Mouse (Mus musculus): ENCODE results near the gene Napepld. TPM values are rescaled to one million over a fixed set of nuclear protein-coding genes. Genes with fewer than 3 reads are reported as not detected.

The Napepld gene
- polyA plus RNA-seq (2017; shearing (Covaris generic)) = 1.4 TPM

GRCm38 (mm10) chr5:21701351-21702008 lies at the start of gene Napepld:
Gene Napepld, minus strand, starts transcription at chr5:21701396.

DNA sequence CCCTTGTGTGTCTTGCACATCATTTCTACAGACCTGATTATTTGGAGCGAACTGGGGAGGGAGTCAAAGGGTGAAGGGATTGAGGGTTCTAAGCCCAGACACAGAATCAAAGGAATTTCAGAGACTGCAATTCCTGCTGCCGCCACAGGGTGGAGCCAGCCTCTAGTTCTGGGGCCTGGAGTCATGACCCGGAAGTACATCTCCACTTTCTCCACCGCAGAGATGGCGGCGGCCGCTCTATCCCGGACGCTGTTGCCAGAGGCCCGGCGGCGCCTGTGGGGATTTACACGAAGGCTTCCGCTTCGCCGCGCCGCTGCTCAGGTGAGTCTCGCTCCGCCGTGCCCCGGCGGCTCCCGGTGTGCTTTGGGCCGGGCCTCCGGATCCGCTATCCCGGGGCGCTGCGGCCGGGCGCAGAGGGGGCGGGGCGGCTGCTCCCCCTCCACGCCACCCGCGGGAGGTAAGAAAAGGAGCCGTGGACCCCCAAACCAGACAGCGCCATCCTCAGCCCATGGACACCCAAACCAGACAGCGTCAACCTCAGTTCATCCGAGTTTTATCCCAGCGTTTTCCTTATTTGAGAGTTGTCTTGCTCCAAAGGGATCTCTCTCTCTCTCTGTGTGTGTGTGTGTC lies 35.9 kb upstream of the Napepld start, which contains the start of gene Pmpcb:
TSS of gene Pmpcb (plus strand) at position 186 of the 630 bp plus-strand sequence.

GRCm38 (mm10) chr5:21645439-21646132 lies 55.6 kb downstream of the Napepld start, which contains the start of the genes Fbxl13 and Armc10:
Gene Fbxl13, minus strand, starts transcription at chr5:21645634.
Gene Armc10, plus strand, starts transcription at chr5:21645813.

Other genes with a start within 250 kb of the Napepld start
- gene Lrrc17, start 157.8 kb downstream of the Napepld start, polyA plus RNA-seq (2017; shearing (Covaris generic)) = not detected
- gene Fbxl13, start 55.8 kb downstream of the Napepld start, polyA plus RNA-seq (2017; shearing (Covaris generic)) = not detected
- gene Armc10, start 55.6 kb downstream of the Napepld start, polyA plus RNA-seq (2017; shearing (Covaris generic)) = 23.7 TPM
- gene Pmpcb, start 35.7 kb upstream of the Napepld start, polyA plus RNA-seq (2017; shearing (Covaris generic)) = 40.6 TPM
- gene Dnajc2, start 83.9 kb upstream of the Napepld start, polyA plus RNA-seq (2017; shearing (Covaris generic)) = 61.1 TPM
- gene Psmc2, start 83.9 kb upstream of the Napepld start, polyA plus RNA-seq (2017; shearing (Covaris generic)) = 107 TPM
- gene Slc26a5, start 164.2 kb upstream of the Napepld start, polyA plus RNA-seq (2017; shearing (Covaris generic)) = not detected

All from effector memory CD4-positive, alpha-beta T cell, adult 7 months (primary cell).